Mouse (Mus musculus) cerebellum, adult 18-20 months (tissue): ENCODE measurements around the gene Gm4881.
"Not testable (repeated sequence)": the region's sequence is repeated elsewhere in the genome, so short reads cannot be mapped to it uniquely, and the experiment has no call there.

Experiments used
- DNase-seq, 2 experiments: peaks; one replicate each; pipeline ENCODE4 v3.0.0; 2021

The Gm4881 gene

DNA sequence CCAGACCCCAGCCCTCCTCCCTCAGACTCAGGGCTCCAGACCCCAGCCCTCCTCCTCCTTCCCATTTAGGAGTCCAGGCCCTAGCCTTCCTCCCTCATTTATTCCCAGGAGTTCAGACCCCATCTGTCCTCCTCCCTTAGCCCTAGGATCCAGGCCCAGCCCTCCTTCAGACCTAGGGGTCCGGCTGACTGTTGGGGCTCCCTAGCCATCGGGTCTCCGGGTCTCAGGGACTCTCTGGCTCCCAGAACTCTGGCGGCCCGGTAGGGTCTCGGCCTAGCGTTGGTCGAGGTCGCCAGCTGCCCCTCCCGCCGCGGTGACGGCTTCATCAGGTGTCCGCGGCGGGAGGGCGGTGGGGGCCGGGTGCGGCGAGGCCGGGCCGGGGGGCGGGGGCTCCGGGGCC lies 9.7 kb upstream of the Gm4881 start:
- no peak for DNase-seq

DNA sequence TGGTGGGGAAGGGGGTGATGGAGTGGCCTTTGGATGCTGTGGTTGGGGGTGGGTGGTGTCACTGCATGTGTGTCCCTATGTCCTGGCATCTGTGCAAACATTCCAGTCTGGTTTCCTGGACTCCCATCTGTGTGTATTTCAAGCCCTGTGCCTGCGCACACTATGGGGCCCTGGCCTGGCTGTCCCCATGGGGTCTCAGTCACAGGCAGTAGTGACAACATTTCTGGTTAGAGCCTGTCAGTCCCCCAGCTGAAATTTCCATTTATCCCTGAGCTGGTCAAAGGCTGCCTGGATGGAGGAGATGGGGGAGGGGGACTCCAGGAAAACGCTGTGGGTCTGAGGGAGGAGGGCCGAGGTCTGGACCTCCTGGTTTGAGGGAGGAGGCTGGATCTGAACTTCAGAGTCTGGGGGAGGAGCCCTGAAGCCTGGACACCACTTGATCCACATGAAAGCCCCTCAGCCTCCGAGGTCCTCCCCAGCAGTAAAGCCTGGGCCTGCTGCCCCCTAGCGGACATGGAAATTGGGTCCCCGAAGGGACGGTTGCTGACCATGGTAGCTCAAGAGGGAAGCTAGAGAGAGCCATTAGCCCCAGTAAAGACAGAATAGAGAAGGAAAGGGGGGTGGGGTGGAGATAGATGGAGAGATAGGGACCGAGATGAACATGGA lies 5.8 kb upstream of the Gm4881 start:
- peak; percentile 74 to 76 for DNase-seq

DNA sequence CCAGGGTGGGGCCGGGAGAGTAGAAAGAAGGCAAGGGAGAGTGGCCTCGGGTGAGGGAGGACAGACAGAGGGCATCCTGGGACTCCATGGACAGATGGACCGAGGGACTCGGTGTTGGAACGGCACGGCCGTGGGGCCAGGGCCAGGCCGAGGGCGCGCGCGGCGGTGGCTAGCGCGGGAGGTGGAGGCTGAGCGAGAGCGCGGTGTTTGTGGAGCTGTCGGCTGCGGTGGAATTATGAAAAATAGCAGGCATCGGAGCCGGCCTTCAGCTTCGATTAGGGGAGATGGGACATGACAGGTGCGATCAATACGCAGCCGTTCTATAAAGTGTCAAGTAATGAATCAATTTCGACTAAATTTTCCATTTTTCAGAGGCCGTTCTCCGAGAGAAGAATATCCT lies 4.5 kb upstream of the Gm4881 start:
- DNase-seq, result peak in 1 of 2 experiments; percentile 40

DNA sequence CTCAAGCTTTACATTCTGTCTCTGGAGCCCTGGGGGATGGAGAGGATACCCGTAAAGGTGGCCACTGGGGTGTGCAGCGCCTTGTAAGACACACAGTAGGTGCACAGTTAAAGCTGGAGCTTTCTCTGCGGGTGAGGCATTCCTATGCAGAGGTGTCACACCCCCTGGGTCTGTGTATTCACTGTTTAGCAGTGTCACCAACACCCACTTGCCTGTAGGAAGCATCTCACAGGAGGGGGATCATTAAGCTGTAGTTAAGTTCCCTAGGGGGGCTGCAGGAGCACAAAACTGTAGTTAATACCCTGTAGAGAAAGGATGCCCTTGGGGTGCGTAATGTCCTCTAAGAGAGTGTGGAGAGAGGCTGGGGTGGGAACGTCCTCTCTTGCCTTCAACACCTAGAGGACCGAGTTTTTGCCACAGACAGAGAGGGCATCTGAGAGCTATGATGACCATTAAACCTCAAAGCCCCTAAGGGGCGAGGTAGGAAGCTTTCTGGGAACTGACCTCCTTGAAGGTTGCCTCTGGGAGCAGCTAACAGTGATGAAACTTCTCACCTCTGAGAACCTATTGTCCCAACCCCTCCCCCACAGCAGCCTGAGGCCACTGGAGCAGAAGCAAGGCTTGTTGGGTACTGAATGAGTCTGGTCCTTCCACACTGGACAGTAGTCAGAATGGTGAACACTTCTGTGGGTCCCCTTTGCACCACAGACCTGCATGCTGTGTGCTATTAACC lies 3.2 kb upstream of the Gm4881 start:
- DNase-seq, result no peak

DNA sequence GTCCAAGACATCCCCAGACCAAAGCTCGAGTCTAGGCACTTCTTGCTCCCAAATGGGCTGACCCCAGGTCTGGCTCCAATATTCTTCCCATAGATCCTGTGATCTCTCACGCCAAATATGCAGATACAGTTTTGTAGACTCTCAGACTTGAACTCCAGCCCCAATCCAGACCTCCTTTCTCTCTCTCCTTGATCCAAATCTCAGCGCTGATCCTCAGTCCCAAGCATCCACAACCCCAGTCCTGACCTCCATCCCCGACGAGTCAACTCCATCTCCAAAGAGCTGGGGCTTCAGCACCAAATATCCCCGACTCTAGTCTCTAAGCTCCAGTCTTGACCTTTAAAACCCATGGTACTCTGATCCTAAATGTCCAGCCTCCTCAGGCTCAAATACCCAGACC lies 653 bp downstream of the Gm4881 start:
- no peak for DNase-seq

DNA sequence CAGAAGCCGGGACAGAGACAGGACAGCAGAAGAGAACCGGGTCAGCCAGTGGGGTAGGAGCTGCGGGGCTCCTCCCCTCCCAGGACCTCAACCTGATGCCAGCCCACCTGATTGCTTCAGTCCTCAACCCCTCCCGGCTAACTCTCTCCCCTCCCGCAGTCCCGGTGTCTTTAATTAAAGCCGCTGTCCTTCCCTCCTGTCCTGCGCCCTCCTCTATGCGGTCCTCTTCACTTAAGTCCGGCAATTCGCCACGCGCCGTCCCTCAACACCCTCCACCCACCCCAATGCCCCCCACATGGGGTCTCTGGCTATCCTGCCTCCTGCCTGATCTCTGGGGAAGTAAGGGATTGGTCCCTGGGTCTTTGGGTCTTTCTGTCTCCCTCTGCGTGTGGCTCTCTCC lies 12.6 kb downstream of the Gm4881 start:
- DNase-seq, result no peak

DNA sequence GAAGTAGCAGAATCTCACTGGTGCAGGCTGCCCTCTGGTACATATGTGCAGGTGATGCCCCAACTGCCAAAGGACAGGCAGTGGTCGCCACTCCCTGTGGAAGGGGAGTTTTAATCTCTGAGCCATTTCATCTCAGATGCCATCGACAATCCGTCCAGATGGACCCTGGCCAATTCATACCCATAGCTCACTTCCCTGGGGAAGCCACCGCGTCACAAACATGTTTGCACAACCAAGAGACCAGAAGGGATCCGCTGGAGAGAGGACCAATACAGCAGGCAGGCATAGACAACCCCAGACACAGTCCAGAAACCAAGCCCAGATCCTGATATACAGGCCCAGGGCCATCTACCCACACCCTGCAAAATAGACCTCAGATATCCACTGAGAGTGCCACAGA lies 13.8 kb downstream of the Gm4881 start:
- no peak for DNase-seq

DNA sequence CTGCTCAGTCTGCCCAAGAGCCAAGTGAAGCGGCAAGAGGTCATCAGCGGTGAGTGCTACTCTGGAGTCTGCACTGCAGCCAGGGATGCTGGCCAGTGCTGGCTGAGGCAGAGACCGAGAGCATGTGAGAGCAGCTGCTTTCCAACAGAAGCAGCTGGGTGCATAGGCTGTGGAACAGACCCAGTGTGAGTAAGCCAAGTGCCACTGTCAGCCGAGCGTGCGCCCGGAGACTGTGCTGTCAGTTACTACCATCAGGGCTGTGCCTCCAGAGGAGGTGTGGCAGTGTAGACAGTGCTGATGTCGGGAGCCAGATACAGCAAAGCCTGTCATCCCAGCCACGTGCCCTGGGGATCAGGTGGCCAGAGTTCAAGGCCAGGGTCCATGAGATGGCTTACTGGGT lies 24.6 kb downstream of the Gm4881 start:
- peak in 1 of 2 experiments; percentile 22 for DNase-seq

DNA sequence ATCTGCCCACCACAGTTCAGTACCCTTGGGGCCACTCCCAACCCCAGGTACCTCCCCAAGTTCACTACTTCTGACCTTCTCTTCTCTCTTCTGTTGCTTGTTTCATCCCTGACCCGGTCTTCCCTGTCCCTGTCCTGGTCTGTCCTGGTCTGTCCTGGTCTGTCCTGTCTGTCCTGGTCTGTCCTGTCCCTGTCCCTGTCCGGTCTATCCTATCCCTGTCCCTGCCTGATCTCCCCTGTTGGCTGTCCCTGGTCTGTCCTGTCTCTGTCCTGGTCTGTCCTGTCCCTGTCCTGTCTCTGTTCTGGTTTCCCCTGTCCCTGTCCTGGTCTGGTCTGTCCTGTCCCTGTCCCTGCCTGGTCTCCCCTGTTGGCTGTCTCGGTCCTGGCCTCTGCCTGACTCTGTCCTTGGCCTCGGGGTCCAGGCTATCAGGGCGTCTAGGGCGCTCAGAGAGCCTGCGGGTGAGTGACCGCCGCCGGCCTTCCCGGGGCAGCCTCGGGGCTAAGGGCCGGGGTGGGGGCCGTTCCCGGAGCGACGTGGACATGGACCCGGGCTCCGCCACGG lies 25.5 kb downstream of the Gm4881 start:
- DNase-seq, result no peak

DNA sequence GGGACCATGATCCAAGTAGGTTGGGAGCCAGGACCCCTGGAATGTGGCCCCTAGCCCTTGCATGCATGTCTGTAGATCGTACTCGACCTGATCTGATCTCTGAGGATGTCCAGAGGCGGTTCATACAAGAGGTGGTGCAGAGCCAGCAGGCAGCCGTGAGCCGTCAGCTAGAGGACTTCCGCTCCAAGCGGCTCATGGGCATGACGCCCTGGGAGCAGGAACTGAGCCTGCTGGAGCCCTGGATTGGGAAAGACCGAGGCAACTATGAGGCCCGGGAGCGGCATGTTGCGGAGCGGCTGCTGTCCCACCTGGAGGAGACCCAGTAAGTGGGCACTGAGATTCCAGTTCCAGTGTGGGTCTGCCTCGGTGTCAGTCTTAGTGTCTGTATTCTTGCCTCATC lies 31.8 kb downstream of the Gm4881 start:
- peak; percentile 41 to 44 for DNase-seq

DNA sequence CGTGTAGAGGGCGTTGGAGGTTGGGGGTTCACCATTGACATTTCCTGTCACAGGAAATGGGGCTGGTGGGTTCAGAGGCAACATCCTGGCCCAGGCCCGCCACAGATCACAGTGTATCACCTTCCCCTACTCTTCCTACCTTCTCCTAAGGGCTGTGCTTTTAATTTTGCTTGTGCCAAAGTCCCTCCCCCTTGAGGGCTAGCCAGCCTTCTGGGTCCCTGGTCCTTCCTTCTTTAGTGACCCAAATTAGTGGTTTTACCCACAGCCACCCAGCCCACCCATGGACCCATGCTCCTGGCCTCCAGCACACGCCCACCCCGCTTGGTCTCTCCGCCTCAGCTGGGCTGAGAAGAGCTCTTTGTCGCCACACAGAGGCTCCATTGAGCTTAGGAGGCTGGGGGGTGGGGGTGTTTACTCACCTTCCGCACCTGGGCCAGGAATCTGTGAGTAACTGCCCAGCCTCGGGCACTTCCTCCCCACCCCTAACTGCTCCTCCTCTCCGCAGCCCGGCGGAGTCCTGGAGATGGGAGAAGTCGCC lies 37.0 kb downstream of the Gm4881 start:
- no peak for DNase-seq

DNA sequence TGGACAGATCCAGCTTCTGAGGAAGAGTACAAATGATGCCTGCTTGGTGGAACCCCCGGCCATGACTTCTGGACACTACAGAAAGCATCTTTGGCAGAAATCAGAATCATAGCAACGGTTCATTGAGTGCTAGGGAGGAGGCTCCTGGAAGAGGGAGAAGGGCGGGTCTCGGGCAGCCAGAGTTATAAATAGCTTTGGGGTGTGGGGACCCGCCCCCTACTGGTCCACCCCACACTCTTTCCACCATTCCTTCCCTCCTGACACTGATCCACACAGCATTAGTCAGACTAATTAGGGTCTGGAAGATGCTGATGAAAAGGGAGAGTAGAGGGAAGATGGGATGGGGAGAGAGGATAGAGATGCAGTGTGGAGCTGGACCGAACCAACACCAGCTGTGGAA lies 37.7 kb downstream of the Gm4881 start:
- no peak for DNase-seq

DNA sequence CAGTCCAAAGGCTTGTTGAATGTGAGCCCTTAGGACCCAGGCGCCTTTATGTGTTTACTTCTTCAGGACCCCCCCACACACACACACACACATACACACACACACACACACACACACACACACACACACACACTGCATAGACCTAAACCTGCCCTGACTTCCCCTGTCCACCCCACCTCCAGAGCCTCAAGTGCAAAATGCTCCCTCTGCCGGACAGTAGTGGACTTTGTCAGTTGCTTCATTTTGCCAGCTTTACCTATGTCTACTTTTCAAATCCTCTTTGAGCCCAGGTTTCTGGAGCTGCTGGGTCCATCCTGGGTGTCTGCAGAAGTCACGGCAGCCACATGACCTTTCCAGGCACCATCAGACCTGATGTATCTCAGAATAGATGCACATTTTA lies 39.4 kb downstream of the Gm4881 start:
- DNase-seq, result peak; percentile 76 to 77

DNA sequence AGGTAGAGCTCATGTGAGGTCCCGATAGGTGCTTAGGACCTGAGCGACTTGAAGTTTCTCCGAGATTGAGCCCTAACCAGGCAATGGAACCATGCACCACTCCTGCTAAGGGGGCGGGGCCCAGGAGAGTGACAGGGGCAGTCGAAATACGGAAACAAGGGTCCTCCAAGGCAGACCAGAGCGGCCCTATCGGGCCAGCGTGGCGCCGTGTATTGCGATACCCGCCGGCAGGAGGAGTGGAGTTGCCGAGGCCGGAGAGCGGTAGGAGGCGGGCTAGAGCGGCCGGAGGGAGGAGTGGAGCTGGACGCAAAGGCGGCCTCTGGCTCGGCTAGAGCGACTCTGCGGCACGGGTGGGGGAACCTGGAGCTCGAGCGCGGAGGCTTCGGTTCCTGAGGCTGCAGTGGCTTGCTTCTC lies 40.2 kb downstream of the Gm4881 start:
- DNase-seq, result peak; percentile 96 to 98

DNA sequence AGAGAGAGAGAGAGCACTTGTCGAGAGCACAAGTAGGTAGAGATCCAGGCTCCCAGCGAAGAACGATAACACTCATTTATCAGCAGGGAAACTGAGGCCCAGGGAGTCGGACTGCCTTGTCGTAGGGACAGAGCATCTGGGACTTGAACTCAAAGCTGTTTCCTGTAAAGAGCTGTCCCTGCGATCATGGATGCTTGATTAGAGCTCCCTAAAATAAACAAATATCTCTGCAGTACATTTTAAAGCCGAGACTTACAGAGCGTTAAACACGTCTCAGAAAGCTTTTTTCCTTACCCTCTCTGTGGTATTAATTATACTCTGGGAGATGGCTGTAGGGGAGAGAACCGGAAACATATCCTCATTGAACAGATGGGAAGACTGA lies 40.9 kb downstream of the Gm4881 start:
- DNase-seq, result no peak

DNA sequence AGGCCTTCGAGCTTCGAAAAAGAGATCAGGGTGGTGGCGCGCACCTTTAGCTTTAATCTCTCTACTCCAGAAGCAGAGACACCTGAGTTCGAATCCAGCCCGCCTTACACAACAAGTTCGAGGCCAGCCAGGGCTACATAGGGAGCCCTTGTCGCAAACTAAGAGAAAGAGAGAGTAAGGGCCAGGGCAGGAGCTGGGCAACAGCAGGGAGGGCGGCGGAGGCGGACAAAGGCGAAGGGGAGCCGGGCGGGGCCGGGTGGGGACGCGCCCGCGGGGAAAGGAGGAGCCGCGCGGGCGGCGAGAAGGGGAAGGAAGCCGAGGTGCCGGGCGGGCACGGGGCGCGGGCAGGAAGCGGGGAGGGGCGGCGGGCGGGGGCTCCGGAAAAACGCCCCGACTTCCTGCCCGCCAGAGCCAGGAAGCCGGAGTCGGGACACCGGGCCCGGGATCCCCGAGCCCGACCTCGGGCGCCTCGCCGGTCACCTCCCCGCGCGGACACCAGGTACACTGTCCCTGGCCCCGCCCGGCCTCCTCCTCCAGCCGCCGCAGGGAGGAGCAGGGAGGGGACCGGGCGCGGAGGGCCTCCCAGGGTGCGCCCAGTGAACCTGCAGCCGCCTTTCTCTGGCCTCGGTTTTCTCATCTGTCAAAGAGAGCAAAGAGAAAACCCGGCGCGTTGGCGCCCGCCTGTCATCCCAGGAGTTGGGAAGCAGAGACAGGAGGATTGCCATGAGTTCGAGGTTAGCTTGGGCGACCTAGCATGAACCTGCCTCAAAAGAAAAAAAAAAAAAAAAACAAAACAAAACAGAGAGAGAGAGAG lies 41.5 kb downstream of the Gm4881 start, which contains the start of gene Arhgef1:
TSS of gene Arhgef1 (plus strand) at position 283 of the 814 bp plus-strand sequence.
- peak; percentile 63 to 68 for DNase-seq

DNA sequence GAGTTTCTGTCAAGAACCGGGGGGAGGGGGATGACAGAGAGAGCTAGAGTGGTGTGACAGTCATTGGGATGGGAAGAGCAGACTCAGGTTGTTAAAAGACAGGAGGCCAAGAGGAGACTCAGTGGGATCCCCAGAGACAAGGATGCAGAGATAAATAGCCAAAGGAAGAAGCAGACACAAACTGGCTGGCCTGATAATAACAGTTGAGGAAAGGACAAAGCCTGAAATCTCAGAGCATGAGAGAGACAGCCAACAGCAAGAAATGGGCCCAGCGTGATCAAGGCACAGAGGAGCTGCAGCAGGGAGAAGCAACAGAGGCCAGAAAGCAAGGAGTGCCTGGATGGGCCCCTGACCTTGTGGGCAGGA lies 42.0 kb downstream of the Gm4881 start:
- DNase-seq, result no peak

DNA sequence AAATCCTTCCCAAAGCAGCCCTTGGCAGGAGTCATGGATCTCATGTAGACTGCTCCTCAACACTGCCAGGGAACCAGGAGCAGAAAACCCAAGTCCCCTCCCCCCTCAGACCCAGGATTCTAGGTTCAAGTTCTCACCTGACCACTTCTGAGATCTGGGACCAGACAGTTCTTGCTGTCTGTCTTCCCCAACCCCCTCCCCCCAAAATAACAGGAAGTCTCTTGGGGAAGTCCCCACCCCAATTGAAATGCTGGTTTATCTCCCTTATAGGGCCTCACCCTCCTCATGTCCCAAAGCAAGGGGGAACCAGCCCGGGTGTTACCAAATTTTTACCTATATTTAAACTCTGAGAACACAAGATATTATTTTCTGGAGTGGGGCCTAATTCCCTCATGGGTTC lies 42.5 kb downstream of the Gm4881 start:
- DNase-seq, result no peak

DNA sequence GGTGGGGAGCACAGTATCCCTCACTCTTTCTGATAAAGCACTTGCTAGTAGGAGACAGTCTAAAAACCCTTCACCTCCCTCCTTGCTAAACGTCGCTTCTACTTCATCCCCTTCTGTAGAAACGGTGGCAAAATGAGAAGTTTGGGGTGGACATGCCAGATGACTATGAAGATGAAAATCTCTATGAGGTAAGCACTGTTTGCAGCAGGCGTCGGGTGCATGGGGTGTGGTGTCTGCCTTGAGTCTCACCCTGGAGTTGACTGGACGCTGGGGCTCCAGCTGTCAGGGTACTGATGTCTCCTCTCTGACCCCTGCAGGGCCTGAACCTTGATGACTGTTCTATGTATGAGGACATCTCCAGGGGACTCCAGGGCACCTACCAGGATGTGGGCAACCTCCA lies 43.2 kb downstream of the Gm4881 start:
- DNase-seq, result no peak

DNA sequence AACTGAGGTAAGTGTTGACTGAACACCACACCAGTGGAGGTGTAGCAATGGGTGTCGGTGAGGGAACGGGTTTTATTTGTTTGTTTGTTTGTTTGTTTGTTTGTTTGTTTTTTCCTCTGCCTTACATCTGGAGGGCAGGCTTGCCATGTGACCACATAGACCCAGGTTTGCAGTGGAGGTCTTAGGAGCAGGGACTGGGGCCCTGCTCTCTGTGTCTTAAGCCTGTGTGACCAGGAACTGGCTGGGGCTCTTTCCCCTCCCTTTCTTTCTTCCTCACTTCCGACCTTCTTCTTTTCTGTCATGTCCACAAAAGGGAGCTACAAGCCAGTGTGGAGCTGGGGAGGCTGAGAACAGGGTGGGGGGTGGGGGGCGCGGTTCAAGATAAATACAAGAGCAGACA lies 46.3 kb downstream of the Gm4881 start:
- no peak for DNase-seq

DNA sequence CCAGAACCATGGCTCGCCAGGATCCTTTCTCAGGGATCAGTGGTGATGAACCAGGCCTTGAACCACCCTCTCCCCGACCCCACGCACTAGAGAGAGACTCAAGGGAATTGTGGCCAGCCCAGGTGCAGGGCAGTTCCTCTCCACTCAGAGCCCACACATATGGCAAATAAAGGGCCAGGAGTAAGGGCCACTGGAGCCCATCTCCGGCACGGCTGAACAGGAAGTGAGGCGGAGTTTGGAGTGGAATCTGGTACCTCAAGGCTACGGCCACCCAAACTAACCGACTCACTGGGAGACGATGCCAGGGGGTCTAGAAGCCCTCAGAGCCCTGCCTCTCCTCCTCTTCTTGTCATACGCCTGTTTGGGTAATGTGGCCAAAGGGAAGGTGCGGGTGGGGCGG lies 47.1 kb downstream of the Gm4881 start, which contains the start of gene Cd79a:
TSS of gene Cd79a (plus strand) at position 158 of the 400 bp plus-strand sequence.
- no peak for DNase-seq

DNA sequence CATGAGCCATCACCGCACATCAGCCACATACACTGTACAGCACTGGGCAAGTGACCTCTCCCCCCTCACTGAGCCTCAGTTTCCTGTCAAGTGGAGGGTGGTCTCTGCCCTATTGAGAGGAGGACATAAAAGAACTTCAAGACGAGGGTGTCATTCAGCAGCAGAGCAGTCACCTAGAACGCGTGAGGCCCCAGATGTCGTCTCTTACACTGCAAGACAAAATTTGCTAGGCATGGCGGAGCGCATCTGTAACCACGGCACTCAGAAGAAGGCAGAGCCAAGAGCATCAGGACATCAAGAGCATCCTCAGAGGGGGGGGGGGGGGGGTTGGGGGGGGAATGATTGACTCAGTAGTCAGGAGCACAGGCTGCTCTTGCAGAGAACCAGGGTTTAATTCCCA lies 48.0 kb downstream of the Gm4881 start:
- no peak for DNase-seq

DNA sequence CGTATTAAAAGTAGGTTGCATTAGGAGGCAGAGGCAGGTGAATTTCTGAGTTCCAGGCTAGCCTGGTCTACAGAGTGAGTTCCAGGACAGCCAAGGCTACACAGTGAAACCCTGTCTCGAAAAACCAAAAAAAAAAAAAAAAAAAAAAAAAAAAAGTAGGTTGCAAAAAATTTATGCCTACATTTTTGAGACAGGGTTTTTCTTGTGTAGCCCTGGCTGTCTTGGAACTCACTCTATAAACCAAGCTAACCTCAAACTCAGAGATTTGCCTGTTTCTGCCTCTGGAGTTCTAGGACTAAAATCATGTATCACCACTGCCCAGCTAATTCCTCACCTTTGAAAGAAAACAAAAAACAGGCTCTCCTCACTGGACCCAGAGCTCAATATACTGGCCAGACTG lies 48.5 kb downstream of the Gm4881 start:
- DNase-seq, result not testable (repeated sequence)
